Mouse (Mus musculus): ENCODE results near the gene Gm20661.

Gene Gm20661

GRCm38 (mm10) chr9:107967437-107967836, 15.4 kb upstream of the Gm20661 start:
- no peak for DNase-seq (ENCODE audit: extremely low spot score, low spot score)

GRCm38 (mm10) chr9:107968531-107968930, 14.3 kb upstream of the Gm20661 start:
- no peak for DNase-seq (ENCODE audit: extremely low spot score, low spot score)

- no peak for DNase-seq (ENCODE audit: extremely low spot score, low spot score)
Measured at GRCm38 (mm10) chr9:107970311-107970710, 12.5 kb upstream of the Gm20661 start.

- DNase-seq (ENCODE audit: extremely low spot score, low spot score): no peak
Measured at GRCm38 (mm10) chr9:107971690-107972541, 10.9 kb upstream of the Gm20661 start.

GRCm38 (mm10) chr9:107974491-107975171, 8.2 kb upstream of the Gm20661 start:
- DNase-seq (ENCODE audit: extremely low spot score, low spot score): no peak

- no peak for DNase-seq (ENCODE audit: extremely low spot score, low spot score)
Measured at GRCm38 (mm10) chr9:107975399-107976386, 7.2 kb upstream of the Gm20661 start, which contains the start of gene Uba7. Gene Uba7 (plus strand): TSS chr9:107975505.

- no peak for DNase-seq (ENCODE audit: extremely low spot score, low spot score)
Measured at GRCm38 (mm10) chr9:107978815-107979214, 4.0 kb upstream of the Gm20661 start.

- DNase-seq (ENCODE audit: extremely low spot score, low spot score): peak; percentile 73
Measured at GRCm38 (mm10) chr9:107981684-107982605, 913 bp upstream of the Gm20661 start.

- peak; percentile 70 for DNase-seq (ENCODE audit: extremely low spot score, low spot score)
Measured at GRCm38 (mm10) chr9:107983421-107983890, 598 bp downstream of the Gm20661 start.

GRCm38 (mm10) chr9:107984052-107984753, 1.3 kb downstream of the Gm20661 start:
- no peak for DNase-seq (ENCODE audit: extremely low spot score, low spot score)

- DNase-seq (ENCODE audit: extremely low spot score, low spot score): no peak
Measured at GRCm38 (mm10) chr9:107984754-107985055, 1.8 kb downstream of the Gm20661 start.

- DNase-seq (ENCODE audit: extremely low spot score, low spot score): peak; percentile 90
Measured at GRCm38 (mm10) chr9:107985131-107986119, 2.6 kb downstream of the Gm20661 start, which contains the start of gene Inka1. Gene Inka1 (minus strand): TSS chr9:107985879.

- peak; percentile 85 for DNase-seq (ENCODE audit: extremely low spot score, low spot score)
Measured at GRCm38 (mm10) chr9:107986376-107986775, 3.5 kb downstream of the Gm20661 start.

- no peak for DNase-seq (ENCODE audit: extremely low spot score, low spot score)
Measured at GRCm38 (mm10) chr9:107987950-107988349, 5.1 kb downstream of the Gm20661 start.

- no peak for DNase-seq (ENCODE audit: extremely low spot score, low spot score)
Measured at GRCm38 (mm10) chr9:107992197-107992596, 9.3 kb downstream of the Gm20661 start, which contains the start of gene Cdhr4. Gene Cdhr4 (plus strand): TSS chr9:107992497.

GRCm38 (mm10) chr9:107993013-107993412, 10.2 kb downstream of the Gm20661 start:
- no peak for DNase-seq (ENCODE audit: extremely low spot score, low spot score)

- no peak for DNase-seq (ENCODE audit: extremely low spot score, low spot score)
Measured at GRCm38 (mm10) chr9:107994464-107994863, 11.6 kb downstream of the Gm20661 start.

GRCm38 (mm10) chr9:107995513-107995912, 12.7 kb downstream of the Gm20661 start:
- no peak for DNase-seq (ENCODE audit: extremely low spot score, low spot score)

All from neural tube, embryonic 10.5 days (tissue).